Mouse (Mus musculus): Measurements from ENCODE around the gene Antxr1. TPM values are rescaled to one million over a fixed set of nuclear protein-coding genes. Genes with fewer than 3 reads are reported as not detected.

The Antxr1 gene
- polyA plus RNA-seq, 1 experiment from 2014 or later: 7.4 TPM

- WGBS: 84% methylated on average over 2 of the region's 2 CpGs
- ATAC-seq (ENCODE audit: low FRiP score): no peak
- Histone ChIP-seq H3K27me3 (ENCODE audit: control insufficient read depth, insufficient read depth, low read length) (no peaks in the 10 kb centered on the region), H3K36me3 (ENCODE audit: control insufficient read depth, insufficient read depth, low read length) (no peaks in the 10 kb centered on the region), H3K9ac (ENCODE audit: low read depth, low read length) (no peak overlapping the region), H3K27ac (ENCODE audit: low read depth, low read length) (no peak overlapping the region), H3K4me2 (replicated peaks; ENCODE audit: low read depth, low read length) (no peak overlapping the region), H3K4me1 (replicated peaks; ENCODE audit: control insufficient read depth, insufficient read depth, low read length) (no peaks in the 10 kb centered on the region), H3K9me3 (ENCODE audit: control insufficient read depth, low read length) (no peaks in the 10 kb centered on the region), H3K4me3 (ENCODE audit: low read depth, low read length) (no peak overlapping the region)
- no peak for DNase-seq (ENCODE audit: low spot score)
Measured at GRCm38 (mm10) chr6:87203065-87203464, 132.6 kb downstream of the Antxr1 start.

GRCm38 (mm10) chr6:87202048-87202605, 133.5 kb downstream of the Antxr1 start:
- WGBS: 85% methylated on average over 13 of the region's 13 CpGs
- Histone ChIP-seq H3K9me3 (ENCODE audit: control insufficient read depth, low read length) (no peaks in the 10 kb centered on the region), H3K4me3 (ENCODE audit: low read depth, low read length) (no peak overlapping the region), H3K9ac (ENCODE audit: low read depth, low read length) (no peak overlapping the region), H3K4me1 (replicated peaks; ENCODE audit: control insufficient read depth, insufficient read depth, low read length) (no peaks in the 10 kb centered on the region), H3K27ac (ENCODE audit: low read depth, low read length) (no peak overlapping the region), H3K36me3 (ENCODE audit: control insufficient read depth, insufficient read depth, low read length) (no peaks in the 10 kb centered on the region), H3K27me3 (ENCODE audit: control insufficient read depth, insufficient read depth, low read length) (no peaks in the 10 kb centered on the region), H3K4me2 (replicated peaks; ENCODE audit: low read depth, low read length) (no peak overlapping the region)
- DNase-seq (ENCODE audit: low spot score): no peak
- ATAC-seq (ENCODE audit: low FRiP score): no peak

GRCm38 (mm10) chr6:87189755-87190154, 145.9 kb downstream of the Antxr1 start:
- no peak overlapping the region for H3K4me2 ChIP-seq (replicated peaks; ENCODE audit: low read depth, low read length)
- ATAC-seq (ENCODE audit: low FRiP score): no peak
- H3K27me3 ChIP-seq (ENCODE audit: control insufficient read depth, insufficient read depth, low read length): no peaks in the 10 kb centered on the region
- H3K9ac ChIP-seq (ENCODE audit: low read depth, low read length): no peak overlapping the region
- no peak for DNase-seq (ENCODE audit: low spot score)
- H3K9me3 ChIP-seq (ENCODE audit: control insufficient read depth, low read length): no peaks in the 10 kb centered on the region
- H3K36me3 ChIP-seq (ENCODE audit: control insufficient read depth, insufficient read depth, low read length): no peaks in the 10 kb centered on the region
- no peak overlapping the region for H3K27ac ChIP-seq (ENCODE audit: low read depth, low read length)
- no peak overlapping the region for H3K4me3 ChIP-seq (ENCODE audit: low read depth, low read length)
- H3K4me1 ChIP-seq (replicated peaks; ENCODE audit: control insufficient read depth, insufficient read depth, low read length): no peaks in the 10 kb centered on the region
- 78% methylated on average over 3 of the region's 3 CpGs for WGBS

- no peaks in the 10 kb centered on the region for H3K27me3 ChIP-seq (ENCODE audit: control insufficient read depth, insufficient read depth, low read length)
- no peak for DNase-seq (ENCODE audit: low spot score)
- H3K9me3 ChIP-seq (ENCODE audit: control insufficient read depth, low read length): no peaks in the 10 kb centered on the region
Measured at GRCm38 (mm10) chr6:87186988-87187387, 148.6 kb downstream of the Antxr1 start.

GRCm38 (mm10) chr6:87184418-87184817, 151.2 kb downstream of the Antxr1 start:
- H3K4me1 ChIP-seq (replicated peaks; ENCODE audit: control insufficient read depth, insufficient read depth, low read length): no peaks in the 10 kb centered on the region
- no peak overlapping the region for H3K4me3 ChIP-seq (ENCODE audit: low read depth, low read length)
- H3K9me3 ChIP-seq (ENCODE audit: control insufficient read depth, low read length): no peaks in the 10 kb centered on the region
- WGBS: 79% methylated on average over 3 of the region's 3 CpGs
- H3K9ac ChIP-seq (ENCODE audit: low read depth, low read length): no peak overlapping the region
- ATAC-seq (ENCODE audit: low FRiP score): no peak
- no peak overlapping the region for H3K4me2 ChIP-seq (replicated peaks; ENCODE audit: low read depth, low read length)
- DNase-seq (ENCODE audit: low spot score): no peak
- H3K36me3 ChIP-seq (ENCODE audit: control insufficient read depth, insufficient read depth, low read length): no peaks in the 10 kb centered on the region
- H3K27me3 ChIP-seq (ENCODE audit: control insufficient read depth, insufficient read depth, low read length): no peaks in the 10 kb centered on the region
- H3K27ac ChIP-seq (ENCODE audit: low read depth, low read length): no peak overlapping the region

More at GRCm38 (mm10) chr6:87186988-87187387, 148.6 kb downstream of the Antxr1 start:
- ATAC-seq (ENCODE audit: low FRiP score): no peak
- Histone ChIP-seq H3K4me3 (ENCODE audit: low read depth, low read length) (no peak overlapping the region), H3K4me2 (replicated peaks; ENCODE audit: low read depth, low read length) (no peak overlapping the region), H3K9ac (ENCODE audit: low read depth, low read length) (no peak overlapping the region), H3K27ac (ENCODE audit: low read depth, low read length) (no peak overlapping the region), H3K4me1 (replicated peaks; ENCODE audit: control insufficient read depth, insufficient read depth, low read length) (no peaks in the 10 kb centered on the region), H3K36me3 (ENCODE audit: control insufficient read depth, insufficient read depth, low read length) (no peaks in the 10 kb centered on the region)
- WGBS: 85% methylated on average over 12 of the region's 12 CpGs

- DNase-seq (ENCODE audit: low spot score): no peak
- Histone ChIP-seq H3K36me3 (ENCODE audit: control insufficient read depth, insufficient read depth, low read length) (no peaks in the 10 kb centered on the region), H3K9ac (ENCODE audit: low read depth, low read length) (no peak overlapping the region), H3K9me3 (ENCODE audit: control insufficient read depth, low read length) (no peaks in the 10 kb centered on the region), H3K27me3 (ENCODE audit: control insufficient read depth, insufficient read depth, low read length) (no peaks in the 10 kb centered on the region), H3K4me3 (ENCODE audit: low read depth, low read length) (no peak overlapping the region), H3K4me2 (replicated peaks; ENCODE audit: low read depth, low read length) (no peak overlapping the region), H3K4me1 (replicated peaks; ENCODE audit: control insufficient read depth, insufficient read depth, low read length) (no peaks in the 10 kb centered on the region), H3K27ac (ENCODE audit: low read depth, low read length) (no peak overlapping the region)
- ATAC-seq (ENCODE audit: low FRiP score): no peak
- WGBS: 87% methylated on average over 11 of the region's 11 CpGs
Measured at GRCm38 (mm10) chr6:87183981-87184380, 151.6 kb downstream of the Antxr1 start.

- no peak for DNase-seq (ENCODE audit: low spot score)
- no peaks in the 10 kb centered on the region for H3K27me3 ChIP-seq (ENCODE audit: control insufficient read depth, insufficient read depth, low read length)
- H3K9me3 ChIP-seq (ENCODE audit: control insufficient read depth, low read length): no peaks in the 10 kb centered on the region
- no peak overlapping the region for H3K9ac ChIP-seq (ENCODE audit: low read depth, low read length)
- H3K4me2 ChIP-seq (replicated peaks; ENCODE audit: low read depth, low read length): no peak overlapping the region
- no peaks in the 10 kb centered on the region for H3K4me1 ChIP-seq (replicated peaks; ENCODE audit: control insufficient read depth, insufficient read depth, low read length)
- 95% methylated on average over 8 of the region's 8 CpGs for WGBS
- H3K27ac ChIP-seq (ENCODE audit: low read depth, low read length): no peak overlapping the region
- no peaks in the 10 kb centered on the region for H3K36me3 ChIP-seq (ENCODE audit: control insufficient read depth, insufficient read depth, low read length)
- no peak overlapping the region for H3K4me3 ChIP-seq (ENCODE audit: low read depth, low read length)
- no peak for ATAC-seq (ENCODE audit: low FRiP score)
Measured at GRCm38 (mm10) chr6:87183159-87183558, 152.5 kb downstream of the Antxr1 start.

GRCm38 (mm10) chr6:87182736-87183135, 152.9 kb downstream of the Antxr1 start:
- no peak for DNase-seq (ENCODE audit: low spot score)
- Histone ChIP-seq H3K27ac (ENCODE audit: low read depth, low read length) (no peak overlapping the region), H3K9me3 (ENCODE audit: control insufficient read depth, low read length) (no peaks in the 10 kb centered on the region), H3K36me3 (ENCODE audit: control insufficient read depth, insufficient read depth, low read length) (no peaks in the 10 kb centered on the region), H3K9ac (ENCODE audit: low read depth, low read length) (no peak overlapping the region), H3K4me2 (replicated peaks; ENCODE audit: low read depth, low read length) (no peak overlapping the region), H3K27me3 (ENCODE audit: control insufficient read depth, insufficient read depth, low read length) (no peaks in the 10 kb centered on the region), H3K4me3 (ENCODE audit: low read depth, low read length) (no peak overlapping the region), H3K4me1 (replicated peaks; ENCODE audit: control insufficient read depth, insufficient read depth, low read length) (no peaks in the 10 kb centered on the region)
- ATAC-seq (ENCODE audit: low FRiP score): no peak
- 89% methylated on average over 6 of the region's 6 CpGs for WGBS

GRCm38 (mm10) chr6:87171461-87171860, 164.2 kb downstream of the Antxr1 start:
- DNase-seq (ENCODE audit: low spot score): no peak
- Histone ChIP-seq H3K4me2 (replicated peaks; ENCODE audit: low read depth, low read length) (no peak overlapping the region), H3K27me3 (ENCODE audit: control insufficient read depth, insufficient read depth, low read length) (no peaks in the 10 kb centered on the region), H3K27ac (ENCODE audit: low read depth, low read length) (no peak overlapping the region), H3K9ac (ENCODE audit: low read depth, low read length) (no peak overlapping the region), H3K9me3 (ENCODE audit: control insufficient read depth, low read length) (no peaks in the 10 kb centered on the region), H3K36me3 (ENCODE audit: control insufficient read depth, insufficient read depth, low read length) (no peaks in the 10 kb centered on the region), H3K4me1 (replicated peaks; ENCODE audit: control insufficient read depth, insufficient read depth, low read length) (no peaks in the 10 kb centered on the region), H3K4me3 (ENCODE audit: low read depth, low read length) (no peak overlapping the region)
- 89% methylated on average over 3 of the region's 3 CpGs for WGBS
- no peak for ATAC-seq (ENCODE audit: low FRiP score)

Measured in hindbrain, embryonic 11.5 days (tissue).